Mouse (Mus musculus) ES-CJ7 (cell line): Measurements from ENCODE around the gene Def8.
"Not testable (repeated sequence)": the region's sequence is repeated elsewhere in the genome, so short reads cannot be mapped to it uniquely, and the experiment has no call there.

Experiments used
- DNase-seq: peaks from one replicate; pipeline ENCODE4 v3.0.0; 2011; ENCODE audit warnings: low read depth, low spot score

Def8 gene

GRCm38 (mm10) chr8:123412560-123413170 lies 10.7 kb upstream of the Def8 start:
- peak; percentile 98 for DNase-seq

- DNase-seq, result peak; percentile 57
Observed at GRCm38 (mm10) chr8:123414255-123414654, 9.1 kb upstream of the Def8 start.

GRCm38 (mm10) chr8:123414997-123415696 lies 8.2 kb upstream of the Def8 start:
- DNase-seq, result peak; percentile 51

GRCm38 (mm10) chr8:123415967-123416943 lies 7.1 kb upstream of the Def8 start:
- DNase-seq, result peak; percentile 88

- DNase-seq, result peak; percentile 6
Observed at GRCm38 (mm10) chr8:123416944-123417555, 6.3 kb upstream of the Def8 start.

- DNase-seq, result peak; percentile 1
Observed at GRCm38 (mm10) chr8:123419711-123420110, 3.6 kb upstream of the Def8 start.

GRCm38 (mm10) chr8:123420525-123421281 lies 2.6 kb upstream of the Def8 start:
- DNase-seq, result peak; percentile 9

DNA sequence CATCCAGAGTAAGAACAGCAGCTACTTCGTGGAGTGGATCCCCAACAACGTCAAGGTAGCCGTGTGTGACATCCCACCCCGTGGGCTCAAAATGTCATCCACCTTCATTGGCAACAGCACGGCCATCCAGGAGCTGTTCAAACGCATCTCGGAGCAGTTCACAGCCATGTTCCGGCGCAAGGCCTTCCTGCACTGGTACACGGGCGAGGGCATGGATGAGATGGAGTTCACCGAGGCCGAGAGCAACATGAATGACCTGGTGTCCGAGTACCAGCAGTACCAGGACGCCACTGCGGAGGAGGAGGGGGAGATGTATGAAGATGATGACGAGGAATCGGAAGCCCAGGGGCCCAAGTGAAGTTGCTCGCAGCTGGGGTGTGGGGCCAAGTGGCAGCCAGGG lies 2.0 kb upstream of the Def8 start:
- DNase-seq, result no peak

DNA sequence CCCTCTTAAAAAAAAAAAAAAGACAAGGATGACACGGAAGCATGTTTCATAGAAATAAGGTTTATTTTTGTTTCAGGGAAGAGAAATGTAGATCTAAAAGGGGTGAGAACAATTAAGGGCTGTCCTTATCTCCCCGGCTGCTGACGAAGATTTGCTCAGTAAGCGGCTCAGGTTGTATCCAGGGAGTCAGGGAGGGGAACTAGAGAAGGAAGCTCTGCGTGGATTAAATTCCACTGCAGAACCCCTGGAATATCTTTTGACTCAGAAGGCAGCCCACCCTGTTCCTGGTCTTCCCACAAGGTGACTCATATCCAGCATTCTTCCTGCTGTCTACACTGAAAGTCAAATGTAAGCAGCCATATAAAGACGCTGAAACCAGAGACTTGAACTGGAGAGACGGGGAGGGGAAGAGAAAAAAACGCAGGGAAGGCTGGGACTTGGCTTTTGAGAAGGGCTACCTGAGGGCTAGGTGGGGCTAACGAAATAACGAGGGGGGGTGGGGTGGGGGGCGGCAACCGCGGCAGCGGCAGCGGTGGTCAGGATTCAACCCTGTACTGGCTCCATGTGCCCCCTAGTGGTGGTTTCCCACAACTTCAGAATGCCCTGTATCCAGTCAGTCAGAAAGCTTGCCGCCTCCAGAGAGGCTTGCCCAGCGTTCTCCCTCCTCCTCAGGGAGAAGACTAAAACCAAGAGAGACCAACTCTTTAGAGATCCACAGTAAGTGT lies 1.1 kb upstream of the Def8 start:
- peak; percentile 93 for DNase-seq

DNA sequence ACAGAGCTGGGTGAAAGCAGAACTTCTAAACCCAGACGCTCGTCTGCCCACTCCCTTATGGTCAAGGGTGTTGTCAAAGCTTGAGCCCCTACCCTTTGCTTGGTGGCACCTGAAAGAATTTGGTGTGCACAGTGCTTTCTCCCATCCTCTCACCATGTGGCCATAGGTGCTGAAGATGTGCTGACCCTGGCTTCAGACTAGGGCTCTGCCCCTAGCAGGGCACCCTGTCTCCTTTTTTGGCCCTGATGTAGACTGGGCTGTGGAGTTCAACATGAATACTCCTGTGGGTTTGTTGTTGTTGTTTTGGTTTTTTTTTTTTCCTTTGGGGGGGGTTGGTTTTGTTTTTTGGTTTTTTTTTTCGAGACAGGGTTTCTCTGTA lies 557 bp upstream of the Def8 start:
- DNase-seq, result no peak

- no peak for DNase-seq
Observed at GRCm38 (mm10) chr8:123426511-123427509, 3.5 kb downstream of the Def8 start.

DNA sequence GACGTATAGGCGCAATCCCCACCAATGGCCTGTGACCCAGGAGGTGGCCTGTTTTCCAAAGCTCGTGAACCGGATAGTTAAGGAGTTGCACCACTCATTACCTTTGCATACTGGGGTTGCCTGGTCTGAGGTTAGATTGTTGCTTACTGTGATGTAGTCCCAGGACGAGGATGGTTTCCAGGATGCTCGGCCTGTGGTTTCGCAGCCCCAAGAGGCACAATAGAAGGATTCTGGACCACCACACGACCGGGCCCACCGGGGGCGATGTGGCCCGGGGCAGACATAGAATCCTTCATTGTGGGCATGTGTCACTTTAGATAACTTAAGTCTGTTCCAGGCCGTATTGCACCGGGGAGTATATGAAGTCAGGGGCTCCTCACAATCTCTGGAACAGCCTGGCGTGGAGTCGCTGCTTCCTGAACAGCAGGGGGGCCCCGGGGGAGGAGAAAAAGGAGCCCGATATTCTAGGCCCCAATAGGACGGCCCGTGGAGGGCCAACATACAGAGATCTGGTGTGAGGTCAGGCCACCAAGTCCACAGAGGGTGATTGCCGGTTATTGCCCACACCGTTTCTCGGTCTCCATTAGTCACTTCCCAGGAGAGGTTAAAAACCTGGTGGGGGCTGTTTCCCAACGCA lies 4.4 kb downstream of the Def8 start:
- DNase-seq, result no peak

DNA sequence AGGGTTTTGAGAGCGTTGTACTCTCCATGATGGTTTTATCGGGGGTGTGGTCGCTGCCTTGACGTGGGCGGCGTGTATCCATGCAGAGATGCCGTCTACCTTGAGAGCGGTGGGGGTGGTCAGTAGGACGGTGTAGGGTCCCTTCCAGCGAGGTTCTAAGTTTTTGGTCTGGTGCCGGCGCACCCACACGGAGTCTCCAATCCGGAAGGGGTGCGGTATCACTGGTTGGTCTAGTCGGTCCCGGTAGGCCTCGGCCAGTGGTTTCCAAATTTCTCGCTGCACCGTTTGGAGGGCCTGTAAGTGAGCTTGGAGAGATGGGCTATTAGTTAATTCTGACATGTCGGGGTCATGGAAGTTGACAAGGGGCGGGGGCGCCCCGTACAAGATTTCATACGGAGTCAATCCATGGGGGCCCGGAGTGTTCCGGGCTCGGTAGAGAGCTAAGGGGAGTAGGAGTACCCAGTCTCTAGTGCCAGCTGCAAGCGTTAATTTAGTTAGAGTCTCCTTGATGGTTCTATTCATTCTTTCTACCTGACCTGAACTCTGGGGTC lies 5.1 kb downstream of the Def8 start:
- DNase-seq, result no peak

DNA sequence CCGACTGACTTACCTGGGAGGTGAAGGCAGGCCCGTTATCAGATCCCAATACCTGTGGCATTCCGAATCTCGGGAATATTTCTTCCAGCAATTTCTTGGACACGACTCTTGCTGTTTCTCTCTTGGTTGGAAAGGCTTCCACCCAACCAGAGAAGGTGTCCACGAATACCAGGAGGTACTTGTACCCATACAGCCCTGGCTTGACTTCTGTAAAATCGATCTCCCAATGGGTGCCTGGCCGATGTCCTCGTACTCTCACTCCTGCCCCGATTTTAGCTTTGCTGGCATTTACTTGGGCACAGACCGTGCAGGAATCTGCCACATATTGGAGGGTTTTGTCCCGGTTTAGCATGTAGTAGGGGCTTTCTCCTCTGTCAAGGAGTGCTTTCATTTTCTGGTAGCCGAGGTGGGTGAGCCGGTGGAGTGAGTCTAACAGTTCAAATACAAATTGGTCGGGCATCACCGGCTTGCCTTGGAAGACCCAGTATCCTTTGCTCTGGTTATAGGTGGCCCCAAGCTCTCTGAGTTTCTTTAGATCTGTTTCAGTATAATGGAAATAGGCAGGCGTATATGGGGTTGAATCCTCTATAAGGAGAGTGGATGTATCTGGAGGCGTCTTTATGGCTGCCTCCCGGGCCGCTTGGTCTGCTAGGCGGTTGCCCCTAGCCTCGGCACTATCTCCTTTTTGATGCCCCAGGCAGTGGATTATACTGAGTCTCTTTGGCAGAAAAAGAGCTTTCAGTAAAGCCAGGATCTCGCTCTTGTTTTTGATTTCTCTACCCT lies 5.8 kb downstream of the Def8 start:
- DNase-seq, result no peak

GRCm38 (mm10) chr8:123429722-123430013 lies 6.3 kb downstream of the Def8 start:
- DNase-seq, result not testable (repeated sequence)

DNA sequence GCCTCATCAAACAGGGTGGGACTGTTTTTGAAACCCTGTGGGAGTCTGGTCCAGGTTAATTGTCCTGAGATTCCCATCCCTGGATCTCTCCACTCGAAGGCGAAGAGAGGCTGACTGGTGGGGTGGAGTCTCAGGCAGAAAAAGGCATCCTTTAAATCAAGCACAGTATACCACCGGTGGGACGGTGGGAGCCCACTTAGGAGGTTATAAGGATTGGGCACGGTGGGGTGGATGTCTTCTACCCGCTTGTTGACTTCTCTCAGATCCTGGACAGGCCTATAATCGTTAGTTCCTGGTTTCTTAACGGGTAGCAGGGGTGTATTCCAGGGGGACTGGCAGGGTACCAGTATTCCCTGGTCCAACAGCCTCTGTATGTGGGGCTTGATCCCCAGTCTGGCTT lies 7.6 kb downstream of the Def8 start:
- not testable (repeated sequence) for DNase-seq

GRCm38 (mm10) chr8:123431616-123432365 lies 8.5 kb downstream of the Def8 start:
- DNase-seq, result no peak
